Mouse (Mus musculus) testis, adult 2 months (tissue): ENCODE data around the gene Lamtor5. TPM values are rescaled to one million over a fixed set of nuclear protein-coding genes. Genes with fewer than 3 reads are reported as not detected.

Source experiments
- H3K27ac ChIP-seq: fragments of 200-500 bp; 2 replicates; pipeline ENCODE4 v1.5.1; 2012; ENCODE audit warnings: low read depth, low read length; ENCODE audit not compliant: control insufficient read depth, insufficient read depth
- H3K27me3 ChIP-seq: fragments of 200-500 bp; 2 replicates; pipeline ENCODE4 v1.6.1; 2012; ENCODE audit warnings: mild to moderate bottlenecking, low read length, moderate library complexity; ENCODE audit not compliant: control insufficient read depth, insufficient read depth
- H3K36me3 ChIP-seq: fragments of 200-500 bp; 2 replicates; pipeline ENCODE4 v1.6.1; 2012; ENCODE audit warnings: mild to moderate bottlenecking, low read length; ENCODE audit not compliant: control insufficient read depth, insufficient read depth
- H3K4me1 ChIP-seq: fragments of 200-500 bp; 2 replicates; pipeline ENCODE4 v1.6.1; 2012; ENCODE audit warnings: low read length; ENCODE audit not compliant: control insufficient read depth, insufficient read depth
- H3K4me3 ChIP-seq: fragments of 200-500 bp; 2 replicates; pipeline ENCODE4 v1.5.1; 2012; ENCODE audit warnings: low read depth, mild to moderate bottlenecking, low read length, moderate library complexity, mixed read lengths; ENCODE audit not compliant: control insufficient read depth
- CTCF ChIP-seq: fragments of 200-500 bp; IDR thresholded peaks from 2 replicates; pipeline ENCODE4 v1.5.1; 2012; ENCODE audit warnings: low read depth, mild to moderate bottlenecking, inconsistent platforms, low read length, moderate library complexity; ENCODE audit not compliant: control insufficient read depth, insufficient read depth, insufficient replicate concordance
- POLR2A ChIP-seq: fragments of 200-500 bp; IDR thresholded peaks from 2 replicates; pipeline ENCODE4 v1.6.1; 2012; ENCODE audit warnings: low read depth, mild to moderate bottlenecking, inconsistent platforms, low read length, moderate library complexity; ENCODE audit not compliant: control insufficient read depth
- polyA plus RNA-seq: library from polyadenylated mRNA; depleted of rRNA; stranded (reverse); fragments of >200 nt; gene quantifications from 2 replicates; pipeline ENCODE4 v1.2.3, GENCODE M21; 2012

The Lamtor5 gene
- polyA plus RNA-seq, 1 experiment: 73.5 TPM

DNA sequence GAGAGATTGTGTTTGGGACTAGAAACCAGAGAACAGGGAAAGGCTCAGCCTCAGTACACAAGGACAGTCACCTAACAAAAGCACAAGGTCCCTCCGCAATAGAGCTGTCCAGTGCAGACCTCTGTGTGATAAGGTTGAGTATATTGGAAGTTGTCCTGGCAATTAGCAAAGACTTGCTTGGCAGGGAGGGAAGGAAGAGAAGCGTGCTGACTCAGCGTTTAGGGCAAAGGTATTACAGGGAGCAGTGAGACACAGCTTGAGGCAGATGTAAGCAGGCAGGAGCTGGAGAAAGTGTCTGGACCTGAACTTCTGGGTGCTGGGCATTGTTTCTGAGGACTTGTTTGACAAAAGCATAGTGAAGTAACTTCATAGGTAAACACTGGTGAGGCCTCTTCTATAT, 22.7 kb upstream of the Lamtor5 start:
- no peak overlapping the region for H3K4me3 ChIP-seq
- H3K27me3 ChIP-seq: no peaks in the 10 kb centered on the region
- TF ChIP-seq POLR2A: no peak
- TF ChIP-seq CTCF: no peak
- peaks cover 2% of the 10 kb centered on the region; the same call in 1 of the 2 replicates for H3K4me1 ChIP-seq
- H3K36me3 ChIP-seq: no peaks in the 10 kb centered on the region
- H3K27ac ChIP-seq: no peak overlapping the region

DNA sequence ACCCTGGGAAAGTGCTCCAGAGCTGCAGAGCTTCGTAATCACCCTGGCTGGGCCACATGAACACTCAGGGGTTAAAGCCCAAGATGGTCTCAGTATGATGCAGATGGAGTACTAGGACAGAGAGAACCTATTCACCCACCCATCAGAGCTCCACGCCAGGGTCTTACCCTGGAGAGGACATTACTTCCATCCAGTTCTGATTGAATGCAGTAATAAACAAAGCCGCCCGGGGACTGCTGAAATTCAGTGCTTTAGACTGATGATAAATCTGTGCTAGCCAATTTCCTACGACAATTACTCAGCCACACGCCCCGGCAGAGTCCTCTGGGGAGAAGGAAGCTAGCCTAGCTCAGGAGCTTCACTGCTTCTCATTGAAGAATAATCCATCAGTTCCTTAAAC, 21.9 kb upstream of the Lamtor5 start:
- Histone ChIP-seq H3K4me3 (no peak overlapping the region), H3K27ac (no peak overlapping the region), H3K4me1 (peaks cover 2% of the 10 kb centered on the region; the same call in 1 of the 2 replicates), H3K27me3 (no peaks in the 10 kb centered on the region), H3K36me3 (no peaks in the 10 kb centered on the region)
- no peak for TF ChIP-seq POLR2A
- no peak for TF ChIP-seq CTCF

DNA sequence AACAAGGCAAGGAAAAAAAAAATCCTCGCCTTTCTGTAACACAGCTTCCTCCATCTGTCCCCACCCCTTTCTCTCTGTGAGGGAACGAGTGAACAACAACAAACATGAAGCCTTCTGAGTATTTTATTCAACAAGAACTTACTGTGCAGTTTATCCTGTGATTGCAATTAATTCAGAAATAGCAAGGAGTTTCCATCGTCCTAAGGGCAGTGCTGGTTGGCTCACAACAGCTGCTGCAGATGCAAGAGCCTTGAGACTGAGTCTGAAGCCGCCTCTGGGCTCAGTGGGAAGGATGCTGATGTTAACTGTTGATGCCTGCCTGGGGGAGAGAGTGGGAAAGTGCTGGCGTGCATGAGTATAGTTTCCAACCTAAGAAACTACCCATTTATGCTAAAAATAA, 20.7 kb upstream of the Lamtor5 start:
- no peaks in the 10 kb centered on the region for H3K27me3 ChIP-seq
- peaks cover 2% of the 10 kb centered on the region; the same call in 1 of the 2 replicates for H3K4me1 ChIP-seq
- H3K36me3 ChIP-seq: no peaks in the 10 kb centered on the region
- no peak overlapping the region for H3K27ac ChIP-seq
- no peak overlapping the region for H3K4me3 ChIP-seq
- TF ChIP-seq CTCF (no peak), POLR2A (no peak)

DNA sequence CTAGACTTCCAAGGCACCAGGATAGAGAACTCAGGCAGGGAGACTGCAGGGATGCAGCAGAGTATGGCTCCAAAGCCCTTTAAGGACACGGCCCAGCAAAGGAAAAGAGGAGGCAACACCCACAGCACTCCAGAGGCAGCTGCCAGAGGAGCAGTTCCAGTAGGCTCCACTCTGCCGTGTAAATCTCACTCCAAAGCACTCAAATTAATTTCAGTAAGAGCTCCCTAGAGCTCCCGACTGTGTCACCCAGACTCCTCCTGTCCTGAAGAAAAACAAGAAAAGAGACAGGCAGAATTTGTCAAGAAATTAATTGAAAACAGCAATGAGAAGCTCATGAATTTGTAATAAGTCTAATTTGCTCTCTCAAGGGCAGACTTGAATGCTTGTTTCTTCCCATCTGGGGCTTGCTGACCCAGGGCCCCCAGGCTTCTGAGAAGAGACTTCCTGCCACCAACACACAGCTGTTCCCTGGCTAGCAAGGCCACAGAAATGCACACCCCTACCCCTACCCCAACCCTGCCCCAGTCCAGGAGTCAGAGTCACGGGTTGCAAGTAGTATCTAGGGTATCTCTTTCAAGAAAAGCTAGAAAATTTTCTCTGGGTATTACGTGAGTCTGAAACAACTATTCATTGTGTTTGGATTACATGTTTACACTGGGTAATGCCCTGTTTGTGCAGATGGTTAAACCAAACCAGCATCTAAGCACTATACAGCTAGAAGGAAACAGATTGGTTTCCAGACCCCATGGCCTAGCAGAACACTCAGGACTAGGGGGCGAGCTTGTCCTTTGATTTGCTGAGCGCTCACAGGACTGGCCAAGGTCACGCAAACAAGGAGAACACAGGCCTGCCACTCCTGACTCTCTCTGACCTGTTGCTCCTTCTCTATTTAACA, 17.5 kb upstream of the Lamtor5 start:
- Histone ChIP-seq H3K36me3 (no peaks in the 10 kb centered on the region), H3K4me1 (peaks cover 2% of the 10 kb centered on the region; the same call in 1 of the 2 replicates), H3K27me3 (no peaks in the 10 kb centered on the region), H3K4me3 (no peak overlapping the region), H3K27ac (peak overlapping the region; percentile 40)
- TF ChIP-seq POLR2A: no peak
- TF ChIP-seq CTCF: no peak

DNA sequence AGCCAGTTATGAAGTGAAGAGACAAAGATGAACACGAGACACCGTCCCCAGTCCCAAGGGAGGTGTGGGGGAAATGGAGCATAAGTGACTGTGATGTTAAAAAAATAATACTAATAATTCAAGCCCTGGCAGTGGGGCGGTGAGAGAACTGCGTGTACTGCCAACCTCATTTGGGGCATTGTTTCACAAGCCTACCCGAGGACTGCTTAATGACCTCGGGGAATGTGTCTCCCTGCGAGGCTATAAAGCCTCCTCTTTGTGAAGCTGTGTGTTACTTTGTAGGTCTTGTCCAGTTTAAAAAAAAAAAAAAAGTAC, 16.9 kb upstream of the Lamtor5 start:
- no peak overlapping the region for H3K4me3 ChIP-seq
- H3K36me3 ChIP-seq: no peaks in the 10 kb centered on the region
- peak overlapping the region; percentile 40; the same call in 1 of the 2 replicates for H3K27ac ChIP-seq
- H3K27me3 ChIP-seq: no peaks in the 10 kb centered on the region
- H3K4me1 ChIP-seq: peaks cover 2% of the 10 kb centered on the region; the same call in 1 of the 2 replicates
- no peak for TF ChIP-seq CTCF
- no peak for TF ChIP-seq POLR2A

DNA sequence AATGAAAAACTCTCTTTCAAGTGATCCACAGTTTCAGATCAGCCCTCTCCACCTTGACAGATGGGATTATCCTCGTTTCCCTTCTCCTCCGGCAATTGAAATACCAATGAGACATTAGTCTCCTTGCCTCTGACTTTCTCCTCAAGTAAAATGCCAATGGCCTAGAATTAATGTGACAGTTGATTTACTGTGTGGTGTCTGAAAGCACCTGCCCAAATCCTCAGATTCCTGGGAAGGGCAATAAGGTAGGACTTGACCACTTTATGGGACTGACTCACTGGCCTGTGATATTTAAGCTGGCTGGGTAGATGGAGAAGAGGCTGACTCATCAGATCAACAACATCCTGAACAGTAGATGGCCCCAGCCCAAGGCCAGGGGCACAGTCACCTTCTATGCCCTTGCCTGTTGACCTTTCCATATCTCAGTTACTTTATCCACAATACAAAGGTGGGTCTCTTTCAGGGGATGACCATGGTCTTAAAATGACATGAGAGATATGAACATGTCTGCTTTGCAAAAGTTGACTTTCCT, 11.8 kb upstream of the Lamtor5 start:
- no peak overlapping the region for H3K4me3 ChIP-seq
- no peak for TF ChIP-seq CTCF
- TF ChIP-seq POLR2A: no peak
- H3K4me1 ChIP-seq: no peaks in the 10 kb centered on the region
- no peaks in the 10 kb centered on the region for H3K36me3 ChIP-seq
- H3K27ac ChIP-seq: no peak overlapping the region
- H3K27me3 ChIP-seq: no peaks in the 10 kb centered on the region

DNA sequence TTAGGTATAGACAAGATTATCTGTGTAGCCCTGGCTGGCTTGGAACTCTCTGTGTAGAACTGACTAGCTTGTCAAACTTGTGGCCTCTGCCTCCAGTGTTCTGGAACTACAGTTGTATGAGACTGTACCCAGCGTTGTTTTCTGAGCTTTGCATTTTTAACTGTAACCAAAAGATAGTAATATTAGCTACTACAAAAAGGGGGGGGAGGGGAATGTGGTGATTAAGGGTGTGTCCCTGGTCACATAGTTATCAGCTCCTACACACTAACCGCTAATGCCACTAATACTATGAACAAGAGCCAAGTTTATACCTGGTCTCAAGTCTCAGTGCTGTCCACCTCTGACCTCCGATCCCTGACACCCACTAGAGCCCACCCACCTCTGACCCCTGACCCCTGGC, 6.2 kb upstream of the Lamtor5 start:
- Histone ChIP-seq H3K4me1 (no peaks in the 10 kb centered on the region), H3K27me3 (no peaks in the 10 kb centered on the region), H3K4me3 (no peak overlapping the region), H3K27ac (no peak overlapping the region), H3K36me3 (no peaks in the 10 kb centered on the region)
- TF ChIP-seq CTCF (no peak), POLR2A (no peak)
